Mouse (Mus musculus): ENCODE results near the gene Nfx1.

GRCm38 (mm10) chr4:40975678-40976077 lies 5.0 kb downstream of the Nfx1 start:
- TF ChIP-seq CTCF (IDR thresholded peaks at IDR 0.05; ENCODE audit: borderline replicate concordance, extremely low read depth, insufficient read depth, insufficient read length): no peak
- no peak for TF ChIP-seq POLR2A (IDR thresholded peaks at IDR 0.05; ENCODE audit: borderline replicate concordance, extremely low read depth, insufficient read depth, insufficient read length, poor library complexity, severe bottlenecking)

All from brain, embryonic 14.5 days (tissue).